22 mouse cellular contexts compared by ENCODE assay signal in genomic region chr1:74156381-74156910, GRCm38 (mm10). TPM values are rescaled to one million over a fixed set of nuclear protein-coding genes. Genes with fewer than 3 reads are reported as not detected.
DNase-seq lines count a peak whose midpoint lies in the region; ATAC-seq and TF ChIP-seq lines count a peak whose summit lies in the region.
"Had no signal": no experiment of that assay in that cellular context is flagged by ENCODE, and none has a peak within 500 bp of the region (broad histone marks: within the 10 kb centered on the region; RNA-seq: fewer than 3 reads in every experiment).

No protein-coding gene starts in this region.

- peak overlapping the region; percentile 62 for H3K9ac ChIP-seq in heart, embryonic 13.5 days
- H3K9ac ChIP-seq in lung, embryonic 14.5 days, result no peak overlapping the region
- H3K9ac ChIP-seq: embryonic facial prominence, embryonic 12.5 days; liver, embryonic 14.5 days; midbrain, embryonic 13.5 days had no signal

- H3K4me3 ChIP-seq in heart, embryonic 13.5 days, result no peak overlapping the region
- no peak overlapping the region for H3K4me3 ChIP-seq in lung, embryonic 14.5 days (ENCODE audit: low read depth, low read length)
- peak overlapping the region; percentile 55 for H3K4me3 ChIP-seq in bone marrow, adult 2 months (replicated peaks; ENCODE audit: control insufficient read depth, low read depth, low read length)
- H3K4me3 ChIP-seq: embryonic facial prominence, embryonic 12.5 days; hindbrain, embryonic 10.5 days; left cerebral cortex, adult 2 months; limb, embryonic 10.5 days; midbrain, embryonic 13.5 days had no signal

- peaks cover 29% of the 10 kb centered on the region for H3K4me1 ChIP-seq in heart, embryonic 13.5 days
- no peaks in the 10 kb centered on the region for H3K4me1 ChIP-seq in lung, embryonic 14.5 days (ENCODE audit: insufficient read depth)
- peaks cover 3% of the 10 kb centered on the region; the same call in 1 of the 2 replicates for H3K4me1 ChIP-seq in bone marrow, adult 2 months (ENCODE audit: control insufficient read depth, insufficient read depth, low read length)
- H3K4me1 ChIP-seq: hindbrain, embryonic 10.5 days; limb, embryonic 10.5 days; midbrain, embryonic 13.5 days had no signal

- intact Hi-C loops in heart, postnatal 14 days (cut with DNase I), result no loop called here

- H3K27me3 ChIP-seq in heart, embryonic 13.5 days (replicated peaks), result no peaks in the 10 kb centered on the region
- no peaks in the 10 kb centered on the region for H3K27me3 ChIP-seq in lung, embryonic 14.5 days (ENCODE audit: insufficient read depth, low read length)
- H3K27me3 ChIP-seq: embryonic facial prominence, embryonic 12.5 days; midbrain, embryonic 13.5 days had no signal

- ATAC-seq in heart, embryonic 13.5 days (ENCODE audit: extremely low read depth, insufficient number of reproducible peaks, low FRiP score, low TSS enrichment), result no peak
- no peak for ATAC-seq in lung, embryonic 14.5 days (ENCODE audit: insufficient read depth)
- peak; percentile 64 for ATAC-seq in common myeloid progenitor, adult 5-6 weeks (replicated peaks; ENCODE audit: low read depth, poor library complexity, severe bottlenecking)
- ATAC-seq: midbrain, embryonic 13.5 days had no signal

- peak overlapping the region; percentile 41 for H3K4me2 ChIP-seq in heart, embryonic 13.5 days
- H3K4me2 ChIP-seq in lung, embryonic 14.5 days, result no peak overlapping the region
- H3K4me2 ChIP-seq: embryonic facial prominence, embryonic 12.5 days; midbrain, embryonic 13.5 days had no signal

- H3K27ac ChIP-seq in heart, embryonic 13.5 days (replicated peaks), result peak overlapping the region; percentile 87
- no peak overlapping the region for H3K27ac ChIP-seq in lung, embryonic 14.5 days (ENCODE audit: low read depth)
- H3K27ac ChIP-seq in bone marrow, adult 2 months (ENCODE audit: control insufficient read depth, insufficient read depth, low read depth, low read length, poor library complexity), result peak overlapping the region; percentile 87
- H3K27ac ChIP-seq: embryonic facial prominence, embryonic 12.5 days; hindbrain, embryonic 10.5 days; left cerebral cortex, adult 2 months; limb, embryonic 10.5 days; liver, embryonic 14.5 days; midbrain, embryonic 13.5 days had no signal

- TF ChIP-seq CTCF in lung, embryonic 14.5 days (IDR thresholded peaks at IDR 0.05; ENCODE audit: low read depth), result no peak
- no peak for TF ChIP-seq CTCF in bone marrow, adult 2 months (IDR thresholded peaks at IDR 0.05; ENCODE audit: control insufficient read depth, insufficient read depth, low read length)

- no peak for TF ChIP-seq POLR2A in bone marrow, adult 2 months (IDR thresholded peaks at IDR 0.05; ENCODE audit: borderline replicate concordance, control insufficient read depth, low read depth, low read length)

- H3K9me3 ChIP-seq in heart, embryonic 13.5 days, result no peaks in the 10 kb centered on the region
- H3K9me3 ChIP-seq in lung, embryonic 14.5 days (ENCODE audit: low read depth, low read length), result no peaks in the 10 kb centered on the region
- H3K9me3 ChIP-seq: embryonic facial prominence, embryonic 12.5 days; hindbrain, embryonic 10.5 days; limb, embryonic 10.5 days; midbrain, embryonic 13.5 days had no signal

- 51% methylated on average over 14 of the region's 14 CpGs for WGBS in heart, embryonic 13.5 days
- WGBS in lung, embryonic 14.5 days, result 61% methylated on average over 14 of the region's 14 CpGs
- WGBS in bone marrow, adult 2 months, result 18% methylated on average over 14 of the region's 14 CpGs

- H3K36me3 ChIP-seq in heart, embryonic 13.5 days, result no peaks in the 10 kb centered on the region
- no peaks in the 10 kb centered on the region for H3K36me3 ChIP-seq in lung, embryonic 14.5 days (ENCODE audit: insufficient read depth)
- H3K36me3 ChIP-seq: embryonic facial prominence, embryonic 12.5 days; hindbrain, embryonic 10.5 days; limb, embryonic 10.5 days; midbrain, embryonic 13.5 days had no signal

- no peak for DNase-seq in heart, postnatal 14 days
- peak; percentile 43 for DNase-seq in lung, embryonic 14.5 days
- DNase-seq in lung, adult 18-20 months, result no peak
- DNase-seq in ovary, postnatal 14 days (ENCODE audit: low spot score), result no peak
- DNase-seq: cerebellum, adult 11 months; cerebellum, postnatal 14 days; kidney, adult 2 months; kidney, postnatal 14 days; thymus, postnatal 36 days had no signal

RNA-seq across cellular contexts. Expression of gene Cxcr2, which starts 2.7 kb away (rescaled TPM):
- 0.09 TPM in 1 of 2 replicates, not detected in the other for polyA plus RNA-seq in heart, embryonic 13.5 days (2015; fragmentation: Nextera tagmentation; extraction: Ambion mirVana)
- under 1 TPM; 0.07 to 0.10 TPM for total RNA-seq in heart, postnatal 14 days (2021)
- polyA plus RNA-seq in lung, embryonic 14.5 days (2014; fragmentation: Nextera tagmentation; extraction: Ambion mirVana), result 0.05 TPM in 1 of 2 replicates, not detected in the other
- 5.0 and 26.1 TPM in 2 replicates for polyA plus RNA-seq in bone marrow, adult 2 months (2011; ENCODE audit: insufficient read depth, insufficient read length, low replicate concordance, missing spikeins)
- total RNA-seq in common myeloid progenitor, adult 5-6 weeks (2017), result 9.4 and 9.6 TPM in 2 replicates
- total RNA-seq: gastrocnemius, adult 8-10 months; layer of hippocampus, adult 8-10 months; left cerebral cortex, adult 2 months had no signal

RNA-seq across cellular contexts. Expression of gene Rufy4, which starts 31.1 kb away (rescaled TPM):
- 0.20 and 0.48 TPM in 2 replicates for polyA plus RNA-seq in heart, embryonic 13.5 days (2015; fragmentation: Nextera tagmentation; extraction: Ambion mirVana)
- 1 to 10 TPM; 1.4 to 1.5 TPM for total RNA-seq in heart, postnatal 14 days (2021)
- 0.26 and 0.39 TPM in 2 replicates for polyA plus RNA-seq in lung, embryonic 14.5 days (2014; fragmentation: Nextera tagmentation; extraction: Ambion mirVana)
- 1.1 and 2.6 TPM in 2 replicates for polyA plus RNA-seq in bone marrow, adult 2 months (2011; ENCODE audit: insufficient read depth, insufficient read length, low replicate concordance, missing spikeins)
- 3.8 and 4.0 TPM in 2 replicates for total RNA-seq in common myeloid progenitor, adult 5-6 weeks (2017)
- total RNA-seq: gastrocnemius, adult 8-10 months had no signal

RNA-seq across cellular contexts. Expression of gene Tns1, which starts 32.2 kb away (rescaled TPM):
- 100 and 105 TPM in 2 replicates for polyA plus RNA-seq in heart, embryonic 13.5 days (2015; fragmentation: Nextera tagmentation; extraction: Ambion mirVana)
- total RNA-seq in heart, postnatal 14 days (2021), result 100 to 1,000 TPM; 677 to 755 TPM
- 87.9 and 95.2 TPM in 2 replicates for polyA plus RNA-seq in lung, embryonic 14.5 days (2014; fragmentation: Nextera tagmentation; extraction: Ambion mirVana)
- 26.4 and 26.5 TPM in 2 replicates for polyA plus RNA-seq in bone marrow, adult 2 months (2011; ENCODE audit: insufficient read depth, insufficient read length, low replicate concordance, missing spikeins)
- total RNA-seq in common myeloid progenitor, adult 5-6 weeks (2017), result 15.4 and 39.4 TPM in 2 replicates
- total RNA-seq: MEL had no signal

RNA-seq across cellular contexts. Expression of gene Cxcr1, which starts 38.0 kb away (rescaled TPM):
- polyA plus RNA-seq in heart, embryonic 13.5 days (2015; fragmentation: Nextera tagmentation; extraction: Ambion mirVana), result not detected in 2 replicates
- not detected for total RNA-seq in heart, postnatal 14 days (2021)
- polyA plus RNA-seq in lung, embryonic 14.5 days (2014; fragmentation: Nextera tagmentation; extraction: Ambion mirVana), result not detected in 2 replicates
- polyA plus RNA-seq in bone marrow, adult 2 months (2011; ENCODE audit: insufficient read depth, insufficient read length, low replicate concordance, missing spikeins), result 2.7 TPM in 1 of 2 replicates, not detected in the other
- total RNA-seq in common myeloid progenitor, adult 5-6 weeks (2017), result not detected in 2 replicates
- total RNA-seq: gastrocnemius, adult 8-10 months; left cerebral cortex, adult 2 months; MEL had no signal
- polyA plus RNA-seq: embryonic facial prominence, embryonic 12.5 days; hindbrain, embryonic 10.5 days; kidney, adult 2 months; liver, embryonic 14.5 days; midbrain, embryonic 13.5 days; neural tube, embryonic 14.5 days had no signal
